Mouse (Mus musculus) olfactory bulb, adult 2 months (tissue): ENCODE measurements around the gene Mettl7a2.

ENCODE experiments used
- CTCF ChIP-seq: fragments of 200-500 bp; IDR thresholded peaks from 2 replicates; pipeline ENCODE4 v1.5.1; 2012; ENCODE audit warnings: low read depth, mild to moderate bottlenecking, low read length, moderate library complexity; ENCODE audit not compliant: insufficient read depth
- POLR2A ChIP-seq: fragments of 200-500 bp; IDR thresholded peaks from 2 replicates; pipeline ENCODE4 v1.6.1; 2012; ENCODE audit warnings: mild to moderate bottlenecking, low read depth, low read length, moderate library complexity; ENCODE audit not compliant: insufficient read depth

- no peak for TF ChIP-seq POLR2A
- TF ChIP-seq CTCF: no peak
Measured at GRCm38 (mm10) chr15:100319884-100320283, 33.1 kb upstream of the Mettl7a2 start.
